Mouse (Mus musculus) liver, postnatal 0 days (tissue): ENCODE data around the gene Polr2f.

ENCODE experiments used
- CTCF ChIP-seq: sonication (generic); IDR thresholded peaks from 2 replicates; pipeline ENCODE4 v1.5.1; 2016; ENCODE audit warnings: antibody characterized with exemption, low read depth
- EP300 ChIP-seq: IDR thresholded peaks from 2 replicates; pipeline ENCODE4 v1.6.1; 2016; ENCODE audit warnings: antibody characterized with exemption, low read depth, mild to moderate bottlenecking

DNA sequence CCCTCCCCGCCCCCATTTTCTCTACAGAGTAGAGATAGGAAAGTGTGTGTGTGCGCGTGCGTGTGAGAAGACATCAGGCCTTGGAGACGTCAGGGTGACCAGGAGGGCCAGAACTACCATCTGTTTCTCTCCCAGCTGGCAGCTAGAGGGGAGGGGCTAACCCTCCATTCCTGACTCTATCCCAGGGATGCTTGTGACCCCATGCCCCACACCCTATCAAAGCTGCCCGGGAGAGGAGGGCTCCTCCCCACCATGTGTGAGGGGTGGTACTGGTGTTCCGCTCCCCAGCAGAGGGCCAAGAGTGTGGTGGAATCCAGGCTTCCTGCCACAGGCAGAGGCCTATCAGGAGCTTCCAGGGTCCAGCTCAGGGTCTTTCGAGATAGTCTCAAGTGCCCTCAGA, 25.9 kb downstream of the Polr2f start:
- TF ChIP-seq CTCF: no peak
- TF ChIP-seq EP300: no peak
